Mouse (Mus musculus): ENCODE data around the gene Gm49392. TPM values are rescaled to one million over a fixed set of nuclear protein-coding genes. Genes with fewer than 3 reads are reported as not detected.

Gene Gm49392
- polyA plus RNA-seq, 1 experiment from 2014 or later = not detected

- H3K9me3 ChIP-seq (ENCODE audit: control insufficient read depth, low read length) = no peaks in the 10 kb centered on the region
- no peak overlapping the region for H3K4me2 ChIP-seq (replicated peaks; ENCODE audit: low read depth, low read length)
- H3K27ac ChIP-seq (ENCODE audit: low read depth, low read length) = no peak overlapping the region
- WGBS = 79% methylated on average over 4 of the region's 4 CpGs
- no peak overlapping the region for H3K9ac ChIP-seq (ENCODE audit: low read depth, low read length)
- H3K4me1 ChIP-seq (ENCODE audit: control insufficient read depth, insufficient read depth, low read length) = no peaks in the 10 kb centered on the region
- H3K27me3 ChIP-seq (ENCODE audit: control insufficient read depth, insufficient read depth, low read length) = no peaks in the 10 kb centered on the region
- H3K4me3 ChIP-seq (ENCODE audit: low read length) = no peak overlapping the region
- no peaks in the 10 kb centered on the region for H3K36me3 ChIP-seq (ENCODE audit: control insufficient read depth, insufficient read depth, low read length)
- no peak for ATAC-seq (ENCODE audit: low FRiP score, low TSS enrichment)
Measured at GRCm38 (mm10) chr13:60848241-60849120, 48.2 kb downstream of the Gm49392 start.

GRCm38 (mm10) chr13:60843153-60843552, 53.5 kb downstream of the Gm49392 start:
- no peaks in the 10 kb centered on the region for H3K9me3 ChIP-seq (ENCODE audit: control insufficient read depth, low read length)
- ATAC-seq (ENCODE audit: low FRiP score, low TSS enrichment) = no peak
- no peaks in the 10 kb centered on the region for H3K36me3 ChIP-seq (ENCODE audit: control insufficient read depth, insufficient read depth, low read length)
- no peak overlapping the region for H3K27ac ChIP-seq (ENCODE audit: low read depth, low read length)
- H3K27me3 ChIP-seq (ENCODE audit: control insufficient read depth, insufficient read depth, low read length) = no peaks in the 10 kb centered on the region
- no peak overlapping the region for H3K9ac ChIP-seq (ENCODE audit: low read depth, low read length)
- WGBS = 88% methylated on average over 8 of the region's 8 CpGs
- no peaks in the 10 kb centered on the region for H3K4me1 ChIP-seq (ENCODE audit: control insufficient read depth, insufficient read depth, low read length)
- no peak overlapping the region for H3K4me3 ChIP-seq (ENCODE audit: low read length)
- no peak overlapping the region for H3K4me2 ChIP-seq (replicated peaks; ENCODE audit: low read depth, low read length)

- ATAC-seq (ENCODE audit: low FRiP score, low TSS enrichment) = no peak
- no peaks in the 10 kb centered on the region for H3K36me3 ChIP-seq (ENCODE audit: control insufficient read depth, insufficient read depth, low read length)
- 83% methylated on average over 6 of the region's 6 CpGs for WGBS
- H3K9ac ChIP-seq (ENCODE audit: low read depth, low read length) = no peak overlapping the region
- no peaks in the 10 kb centered on the region for H3K4me1 ChIP-seq (ENCODE audit: control insufficient read depth, insufficient read depth, low read length)
- no peaks in the 10 kb centered on the region for H3K27me3 ChIP-seq (ENCODE audit: control insufficient read depth, insufficient read depth, low read length)
- H3K27ac ChIP-seq (ENCODE audit: low read depth, low read length) = no peak overlapping the region
- no peak overlapping the region for H3K4me3 ChIP-seq (ENCODE audit: low read length)
- no peak overlapping the region for H3K4me2 ChIP-seq (replicated peaks; ENCODE audit: low read depth, low read length)
- H3K9me3 ChIP-seq (ENCODE audit: control insufficient read depth, low read length) = no peaks in the 10 kb centered on the region
Measured at GRCm38 (mm10) chr13:60842703-60843102, 54.0 kb downstream of the Gm49392 start.

GRCm38 (mm10) chr13:60839353-60839902, 57.3 kb downstream of the Gm49392 start:
- no peak for ATAC-seq (ENCODE audit: low FRiP score, low TSS enrichment)
- H3K27me3 ChIP-seq (ENCODE audit: control insufficient read depth, insufficient read depth, low read length) = no peaks in the 10 kb centered on the region
- no peak overlapping the region for H3K27ac ChIP-seq (ENCODE audit: low read depth, low read length)

GRCm38 (mm10) chr13:60826052-60826451, 70.6 kb downstream of the Gm49392 start:
- Histone ChIP-seq H3K4me3 (ENCODE audit: low read length) (no peak overlapping the region), H3K9me3 (ENCODE audit: control insufficient read depth, low read length) (no peaks in the 10 kb centered on the region), H3K4me1 (ENCODE audit: control insufficient read depth, insufficient read depth, low read length) (no peaks in the 10 kb centered on the region), H3K27me3 (ENCODE audit: control insufficient read depth, insufficient read depth, low read length) (no peaks in the 10 kb centered on the region), H3K4me2 (replicated peaks; ENCODE audit: low read depth, low read length) (no peak overlapping the region), H3K27ac (ENCODE audit: low read depth, low read length) (no peak overlapping the region), H3K36me3 (ENCODE audit: control insufficient read depth, insufficient read depth, low read length) (no peaks in the 10 kb centered on the region), H3K9ac (ENCODE audit: low read depth, low read length) (no peak overlapping the region)
- WGBS = 64% methylated on average over 3 of the region's 3 CpGs
- ATAC-seq (ENCODE audit: low FRiP score, low TSS enrichment) = no peak

More at GRCm38 (mm10) chr13:60839353-60839902, 57.3 kb downstream of the Gm49392 start:
- Histone ChIP-seq H3K4me3 (ENCODE audit: low read length) (no peak overlapping the region), H3K9ac (ENCODE audit: low read depth, low read length) (no peak overlapping the region), H3K36me3 (ENCODE audit: control insufficient read depth, insufficient read depth, low read length) (no peaks in the 10 kb centered on the region), H3K9me3 (ENCODE audit: control insufficient read depth, low read length) (no peaks in the 10 kb centered on the region), H3K4me2 (replicated peaks; ENCODE audit: low read depth, low read length) (no peak overlapping the region), H3K4me1 (ENCODE audit: control insufficient read depth, insufficient read depth, low read length) (no peaks in the 10 kb centered on the region)
- 67% methylated on average over 2 of the region's 2 CpGs for WGBS

GRCm38 (mm10) chr13:60820486-60821175, 76.1 kb downstream of the Gm49392 start:
- Histone ChIP-seq H3K27me3 (ENCODE audit: control insufficient read depth, insufficient read depth, low read length) (no peaks in the 10 kb centered on the region), H3K9ac (ENCODE audit: low read depth, low read length) (no peak overlapping the region), H3K4me1 (ENCODE audit: control insufficient read depth, insufficient read depth, low read length) (no peaks in the 10 kb centered on the region), H3K36me3 (ENCODE audit: control insufficient read depth, insufficient read depth, low read length) (no peaks in the 10 kb centered on the region), H3K4me3 (ENCODE audit: low read length) (no peak overlapping the region), H3K9me3 (ENCODE audit: control insufficient read depth, low read length) (no peaks in the 10 kb centered on the region), H3K27ac (ENCODE audit: low read depth, low read length) (no peak overlapping the region), H3K4me2 (replicated peaks; ENCODE audit: low read depth, low read length) (no peak overlapping the region)
- WGBS = 68% methylated on average over 3 of the region's 3 CpGs
- no peak for ATAC-seq (ENCODE audit: low FRiP score, low TSS enrichment)

GRCm38 (mm10) chr13:60819469-60819868, 77.2 kb downstream of the Gm49392 start:
- Histone ChIP-seq H3K4me2 (replicated peaks; ENCODE audit: low read depth, low read length) (no peak overlapping the region), H3K4me3 (ENCODE audit: low read length) (no peak overlapping the region), H3K27ac (ENCODE audit: low read depth, low read length) (no peak overlapping the region), H3K9ac (ENCODE audit: low read depth, low read length) (no peak overlapping the region), H3K4me1 (ENCODE audit: control insufficient read depth, insufficient read depth, low read length) (no peaks in the 10 kb centered on the region), H3K36me3 (ENCODE audit: control insufficient read depth, insufficient read depth, low read length) (no peaks in the 10 kb centered on the region), H3K9me3 (ENCODE audit: control insufficient read depth, low read length) (no peaks in the 10 kb centered on the region), H3K27me3 (ENCODE audit: control insufficient read depth, insufficient read depth, low read length) (no peaks in the 10 kb centered on the region)
- WGBS = 10% methylated on average over 7 of the region's 7 CpGs
- ATAC-seq (ENCODE audit: low FRiP score, low TSS enrichment) = no peak

- ATAC-seq (ENCODE audit: low FRiP score, low TSS enrichment) = no peak
- H3K4me1 ChIP-seq (ENCODE audit: control insufficient read depth, insufficient read depth, low read length) = no peaks in the 10 kb centered on the region
- H3K4me3 ChIP-seq (ENCODE audit: low read length) = no peak overlapping the region
- no peak overlapping the region for H3K27ac ChIP-seq (ENCODE audit: low read depth, low read length)
- H3K9me3 ChIP-seq (ENCODE audit: control insufficient read depth, low read length) = no peaks in the 10 kb centered on the region
- WGBS = 71% methylated on average over 1 of the region's 1 CpGs
- no peak overlapping the region for H3K4me2 ChIP-seq (replicated peaks; ENCODE audit: low read depth, low read length)
- H3K36me3 ChIP-seq (ENCODE audit: control insufficient read depth, insufficient read depth, low read length) = no peaks in the 10 kb centered on the region
- no peak overlapping the region for H3K9ac ChIP-seq (ENCODE audit: low read depth, low read length)
- no peaks in the 10 kb centered on the region for H3K27me3 ChIP-seq (ENCODE audit: control insufficient read depth, insufficient read depth, low read length)
Measured at GRCm38 (mm10) chr13:60813722-60814121, 83.0 kb downstream of the Gm49392 start.

GRCm38 (mm10) chr13:60812768-60813167, 83.9 kb downstream of the Gm49392 start:
- Histone ChIP-seq H3K4me1 (ENCODE audit: control insufficient read depth, insufficient read depth, low read length) (no peaks in the 10 kb centered on the region), H3K27ac (ENCODE audit: low read depth, low read length) (no peak overlapping the region), H3K36me3 (ENCODE audit: control insufficient read depth, insufficient read depth, low read length) (no peaks in the 10 kb centered on the region), H3K27me3 (ENCODE audit: control insufficient read depth, insufficient read depth, low read length) (no peaks in the 10 kb centered on the region), H3K4me2 (replicated peaks; ENCODE audit: low read depth, low read length) (no peak overlapping the region), H3K9ac (ENCODE audit: low read depth, low read length) (no peak overlapping the region), H3K9me3 (ENCODE audit: control insufficient read depth, low read length) (no peaks in the 10 kb centered on the region), H3K4me3 (ENCODE audit: low read length) (no peak overlapping the region)
- no peak for ATAC-seq (ENCODE audit: low FRiP score, low TSS enrichment)
- 88% methylated on average over 6 of the region's 6 CpGs for WGBS

Data from kidney, embryonic 14.5 days (tissue).